Mouse (Mus musculus): ENCODE results near the gene Ccdc107. TPM values are rescaled to one million over a fixed set of nuclear protein-coding genes. Genes with fewer than 3 reads are reported as not detected.

Ccdc107 gene
- 76.4 and 104 TPM in 2 replicates for polyA plus RNA-seq (2012; rRNA removed)

GRCm38 (mm10) chr4:43492821-43493185 is at the start of gene Ccdc107:
TSS of gene Ccdc107 (plus strand) at chr4:43492900.

GRCm38 (mm10) chr4:43454041-43454836 is 38.5 kb upstream of the Ccdc107 start, which contains the start of gene Cd72:
TSS of gene Cd72 (minus strand) at chr4:43454628.

GRCm38 (mm10) chr4:43483535-43484091 is 9.1 kb upstream of the Ccdc107 start, which contains the start of gene Sit1:
TSS of gene Sit1 (minus strand) at chr4:43483734.

DNA sequence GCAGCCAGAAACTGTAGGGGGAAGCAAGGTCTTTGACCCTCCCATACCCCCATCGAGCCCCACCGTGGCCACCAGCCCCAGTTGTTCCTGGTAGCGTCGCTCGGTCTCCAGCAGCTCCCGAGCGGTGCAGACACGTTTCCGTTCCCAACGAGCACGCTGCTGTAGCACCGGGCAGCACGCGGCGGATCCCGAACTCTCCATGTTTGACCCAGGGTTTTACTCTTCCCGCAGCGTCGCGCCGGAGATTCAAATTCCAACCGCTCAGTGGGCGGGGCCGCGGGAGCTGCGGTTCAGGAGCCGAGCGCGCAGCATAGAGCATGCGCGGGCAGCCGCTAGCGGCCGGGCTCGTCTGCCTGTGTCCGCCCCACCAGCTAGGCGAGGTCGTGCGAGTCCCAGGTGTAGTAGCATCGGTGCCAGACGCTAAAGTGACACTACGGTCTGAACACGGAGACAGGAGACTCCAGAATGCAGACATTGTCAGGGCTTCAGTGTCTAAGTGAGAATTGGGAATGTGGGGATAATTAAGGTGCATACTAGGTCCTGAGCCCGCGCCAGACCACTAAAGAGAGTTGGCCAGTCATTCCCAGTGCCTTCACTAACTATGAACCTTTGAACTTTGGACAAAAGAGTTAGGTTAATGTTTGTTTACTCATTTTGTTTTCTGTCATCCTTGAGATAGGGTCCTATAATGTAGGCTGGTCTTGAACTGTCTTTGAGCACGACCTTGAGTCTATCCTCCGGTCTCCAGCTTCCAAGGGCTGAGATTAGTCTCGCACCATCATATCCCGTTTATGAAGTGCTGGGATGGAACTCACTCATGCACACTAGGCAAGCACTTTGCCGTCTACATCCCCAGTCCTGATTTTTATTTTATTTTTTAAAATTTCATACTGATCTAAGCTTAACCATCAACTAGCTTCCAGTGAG is 7.0 kb downstream of the Ccdc107 start, which contains the start of gene Arhgef39:
Arhgef39 (minus strand) TSS at position 289 of the 927 bp plus-strand sequence.

DNA sequence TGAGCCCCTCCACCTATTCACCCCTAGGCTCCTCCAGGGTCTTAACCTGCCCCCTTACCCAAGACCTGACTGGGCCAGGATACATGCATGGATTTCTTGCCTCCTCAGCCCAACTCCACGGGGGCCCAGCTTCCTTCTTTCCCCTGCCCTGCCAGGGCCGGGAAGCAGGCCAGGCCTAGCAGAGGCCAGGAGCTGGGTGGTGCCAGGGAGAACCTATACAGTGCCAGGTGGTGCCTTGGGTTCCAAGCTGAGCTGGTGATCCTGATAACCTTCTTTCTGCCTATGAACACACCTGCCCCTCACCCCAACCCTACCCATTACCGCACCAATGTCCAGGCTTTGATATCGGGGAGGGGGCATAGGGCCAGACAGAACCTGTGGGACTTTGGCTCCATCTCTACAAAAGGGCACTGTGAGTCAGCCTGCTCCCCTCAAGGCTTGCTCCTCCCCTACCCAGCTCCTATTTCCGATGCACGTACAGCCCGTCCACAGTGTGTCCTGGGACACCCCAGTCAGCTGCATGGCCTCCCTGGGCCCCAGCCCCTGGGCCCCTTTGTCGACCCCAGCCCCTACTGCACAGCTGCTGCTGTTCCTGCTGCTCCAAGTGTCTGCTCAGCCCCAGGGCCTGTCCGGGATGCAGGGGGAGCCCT is 14.0 kb downstream of the Ccdc107 start, which contains the start of gene Car9:
Car9 (plus strand) TSS at position 431 of the 650 bp plus-strand sequence.

Other genes starting within 250 kb of the Ccdc107 start
- 1.2 TPM in 2 replicates for gene Atp8b5, start 225.7 kb upstream of the Ccdc107 start, polyA plus RNA-seq (2012; rRNA removed)
- gene Rusc2, start 110.9 kb upstream of the Ccdc107 start, polyA plus RNA-seq (2012; rRNA removed) = 59.6 and 67.4 TPM in 2 replicates
- 0.92 and 1.1 TPM in 2 replicates for gene Fam166b, start 63.8 kb upstream of the Ccdc107 start, polyA plus RNA-seq (2012; rRNA removed)
- gene Tesk1, start 51.0 kb upstream of the Ccdc107 start, polyA plus RNA-seq (2012; rRNA removed) = 75.3 and 75.5 TPM in 2 replicates
- 0.20 and 0.59 TPM in 2 replicates for gene Cd72, start 38.3 kb upstream of the Ccdc107 start, polyA plus RNA-seq (2012; rRNA removed)
- not detected in 2 replicates for gene Sit1, start 9.2 kb upstream of the Ccdc107 start, polyA plus RNA-seq (2012; rRNA removed)
- gene Arhgef39, start 6.8 kb downstream of the Ccdc107 start, polyA plus RNA-seq (2012; rRNA removed) = 33.3 and 39.5 TPM in 2 replicates
- gene Car9, start 14.1 kb downstream of the Ccdc107 start, polyA plus RNA-seq (2012; rRNA removed) = 0.50 and 0.79 TPM in 2 replicates
- 15.7 and 78.5 TPM in 2 replicates for gene Tpm2, start 30.9 kb downstream of the Ccdc107 start, polyA plus RNA-seq (2012; rRNA removed)
- gene Creb3, start 69.4 kb downstream of the Ccdc107 start, polyA plus RNA-seq (2012; rRNA removed) = 52.6 and 54.6 TPM in 2 replicates
- 54.6 and 60.2 TPM in 2 replicates for gene Tln1, start 69.8 kb downstream of the Ccdc107 start, polyA plus RNA-seq (2012; rRNA removed)
- 55.7 and 57.0 TPM in 2 replicates for gene Rgp1, start 85.8 kb downstream of the Ccdc107 start, polyA plus RNA-seq (2012; rRNA removed)
- gene Gba2, start 86.0 kb downstream of the Ccdc107 start, polyA plus RNA-seq (2012; rRNA removed) = 82.9 and 90.4 TPM in 2 replicates
- gene Msmp, start 91.6 kb downstream of the Ccdc107 start, polyA plus RNA-seq (2012; rRNA removed) = not detected in 2 replicates
- gene Npr2, start 139.0 kb downstream of the Ccdc107 start, polyA plus RNA-seq (2012; rRNA removed) = 69.8 and 78.3 TPM in 2 replicates
- 6.6 and 7.9 TPM in 2 replicates for gene Spag8, start 160.7 kb downstream of the Ccdc107 start, polyA plus RNA-seq (2012; rRNA removed)
- gene Hint2, start 163.6 kb downstream of the Ccdc107 start, polyA plus RNA-seq (2012; rRNA removed) = 56.9 and 57.8 TPM in 2 replicates
- gene Tmem8b, start 176.1 kb downstream of the Ccdc107 start, polyA plus RNA-seq (2012; rRNA removed) = 23.4 and 26.5 TPM in 2 replicates
- gene Fam221b, start 176.2 kb downstream of the Ccdc107 start, polyA plus RNA-seq (2012; rRNA removed) = 0.30 and 0.37 TPM in 2 replicates
- not detected in 2 replicates for gene Olfr70, start 207.9 kb downstream of the Ccdc107 start, polyA plus RNA-seq (2012; rRNA removed)
- gene Olfr71, start 217.4 kb downstream of the Ccdc107 start, polyA plus RNA-seq (2012; rRNA removed) = not detected in 2 replicates
- gene Hrct1, start 234.3 kb downstream of the Ccdc107 start, polyA plus RNA-seq (2012; rRNA removed) = 0.37 and 0.76 TPM in 2 replicates
- 0.09 and 0.16 TPM in 2 replicates for gene Spaar, start 237.1 kb downstream of the Ccdc107 start, polyA plus RNA-seq (2012; rRNA removed)

All from central nervous system, embryonic 14 days (tissue).